Mouse (Mus musculus) thymus, postnatal 0 days (tissue): ENCODE measurements around the gene Asic1. TPM values are rescaled to one million over a fixed set of nuclear protein-coding genes. Genes with fewer than 3 reads are reported as not detected.

Source experiments
- DNase-seq: peaks from one replicate; pipeline ENCODE4 v3.0.0-alpha.2; 2015; ENCODE audit warnings: low spot score
- polyA plus RNA-seq: library from polyadenylated mRNA; unstranded; fragments of >200 nt; fragmentation: Nextera tagmentation; extraction: Ambion mirVana; gene quantifications from 2 replicates; pipeline ENCODE4 v1.2.1, GENCODE M21; 2015

Asic1 gene
- polyA plus RNA-seq, 1 experiment from 2014 or later = 1.1 TPM

GRCm38 (mm10) chr15:99663964-99664599 lies 6.1 kb upstream of the Asic1 start:
- no peak for DNase-seq

- DNase-seq = no peak
Measured at GRCm38 (mm10) chr15:99664600-99665451, 5.3 kb upstream of the Asic1 start.

- no peak for DNase-seq
Measured at GRCm38 (mm10) chr15:99667544-99667943, 2.6 kb upstream of the Asic1 start.

GRCm38 (mm10) chr15:99668881-99669280 lies 1.3 kb upstream of the Asic1 start:
- peak; percentile 73 for DNase-seq

GRCm38 (mm10) chr15:99669392-99669791 lies 776 bp upstream of the Asic1 start:
- no peak for DNase-seq

GRCm38 (mm10) chr15:99670964-99671670 lies 949 bp downstream of the Asic1 start:
- DNase-seq = no peak

- no peak for DNase-seq
Measured at GRCm38 (mm10) chr15:99671783-99672182, 1.6 kb downstream of the Asic1 start.

- DNase-seq = no peak
Measured at GRCm38 (mm10) chr15:99674866-99675265, 4.7 kb downstream of the Asic1 start.

- no peak for DNase-seq
Measured at GRCm38 (mm10) chr15:99677089-99677488, 6.9 kb downstream of the Asic1 start.

GRCm38 (mm10) chr15:99678063-99678800 lies 8.1 kb downstream of the Asic1 start:
- peak; percentile 35 for DNase-seq

GRCm38 (mm10) chr15:99679008-99679407 lies 8.8 kb downstream of the Asic1 start:
- DNase-seq = no peak

- DNase-seq = no peak
Measured at GRCm38 (mm10) chr15:99682880-99683279, 12.7 kb downstream of the Asic1 start.

GRCm38 (mm10) chr15:99684156-99684555 lies 14.0 kb downstream of the Asic1 start:
- no peak for DNase-seq

- peak; percentile 58 for DNase-seq
Measured at GRCm38 (mm10) chr15:99688712-99689111, 18.5 kb downstream of the Asic1 start.

- DNase-seq = no peak
Measured at GRCm38 (mm10) chr15:99690924-99691323, 20.8 kb downstream of the Asic1 start.

- no peak for DNase-seq
Measured at GRCm38 (mm10) chr15:99691976-99692375, 21.8 kb downstream of the Asic1 start.

GRCm38 (mm10) chr15:99697309-99697708 lies 27.1 kb downstream of the Asic1 start:
- DNase-seq = no peak

GRCm38 (mm10) chr15:99698533-99699085 lies 28.4 kb downstream of the Asic1 start:
- DNase-seq = no peak

- DNase-seq = no peak
Measured at GRCm38 (mm10) chr15:99699715-99700114, 29.5 kb downstream of the Asic1 start.

- no peak for DNase-seq
Measured at GRCm38 (mm10) chr15:99700219-99701106, 30.3 kb downstream of the Asic1 start.
